Mouse (Mus musculus) adrenal gland, adult 8-10 months (tissue): ENCODE results near the gene Ggt1. TPM values are rescaled to one million over a fixed set of nuclear protein-coding genes. Genes with fewer than 3 reads are reported as not detected.

Experiments
- DNase-seq: peaks from one replicate; pipeline ENCODE4 v3.0.0; 2022
- total RNA-seq, 4 experiments: library from RNA; stranded (reverse); gene quantifications; 2 replicates each; pipeline ENCODE4 v1.2.4; 2022

Gene Ggt1
- total RNA-seq, 4 experiments from 2014 or later = 0.40 to 0.42 TPM; not detected in 2

GRCm38 (mm10) chr10:75573965-75574364 is 12.6 kb downstream of the Ggt1 start:
- DNase-seq = no peak

GRCm38 (mm10) chr10:75579129-75579528 is 17.7 kb downstream of the Ggt1 start:
- no peak for DNase-seq

GRCm38 (mm10) chr10:75585876-75586552 is 24.6 kb downstream of the Ggt1 start:
- DNase-seq = peak; percentile 74

DNA sequence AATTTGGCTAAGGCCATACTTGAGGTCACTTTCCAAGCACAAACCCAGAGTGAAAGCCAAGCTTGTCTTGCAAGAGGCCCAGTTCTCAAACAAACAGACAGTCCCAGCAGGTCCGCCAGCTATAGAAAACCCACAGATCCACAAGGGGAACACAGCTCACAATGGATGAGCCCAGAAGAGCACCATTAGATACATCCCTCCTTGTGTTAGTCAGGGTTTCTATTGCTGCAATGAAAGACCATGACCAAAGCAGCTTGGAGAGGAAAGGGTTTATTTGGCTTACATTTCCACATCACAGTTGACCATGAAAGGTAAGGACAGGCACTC is 25.1 kb downstream of the Ggt1 start:
- DNase-seq = no peak

- DNase-seq = no peak
Measured at GRCm38 (mm10) chr10:75587781-75588180, 26.4 kb downstream of the Ggt1 start.

DNA sequence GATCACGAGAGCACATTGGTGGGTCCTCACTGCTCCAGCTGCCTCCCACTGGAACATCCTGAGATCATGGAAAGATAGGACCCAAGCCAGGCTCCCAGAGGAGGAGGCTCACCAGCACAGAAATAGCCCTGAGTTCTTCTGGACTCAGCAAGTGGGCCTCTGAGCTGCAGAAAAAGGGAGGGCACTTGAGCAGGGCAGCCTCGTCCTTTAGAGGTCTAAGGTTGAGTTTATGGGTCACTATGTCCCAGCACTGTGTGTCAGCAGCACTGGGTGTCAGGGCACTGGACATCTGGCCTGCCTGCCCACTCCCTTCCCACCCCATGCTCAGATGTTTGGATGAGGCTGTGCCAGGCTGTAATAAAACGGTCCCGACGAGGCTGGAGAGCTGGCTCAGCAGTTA is 26.9 kb downstream of the Ggt1 start:
- no peak for DNase-seq

DNA sequence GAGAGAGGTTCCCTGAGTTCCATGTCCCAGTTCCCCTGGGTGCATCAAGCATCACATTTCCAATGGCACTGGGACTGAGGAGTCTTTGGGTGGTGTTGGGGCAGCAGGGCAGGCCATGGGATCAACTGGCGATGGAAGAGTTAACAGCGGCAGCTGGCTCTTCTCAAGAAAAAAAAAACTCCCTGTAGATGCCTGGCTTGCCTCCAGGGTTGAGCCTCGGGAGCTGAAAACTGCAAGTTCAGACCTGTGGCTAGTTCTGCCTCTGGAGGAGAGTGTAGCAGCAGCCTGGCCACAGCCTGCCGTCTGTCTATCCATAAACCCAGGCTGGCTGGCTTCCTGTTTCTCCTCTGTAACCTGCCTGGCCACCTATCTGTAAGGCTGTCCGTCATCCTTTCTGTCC is 27.7 kb downstream of the Ggt1 start, which contains the start of gene Ggt5:
TSS of gene Ggt5 (plus strand) at position 212 of the 400 bp plus-strand sequence.
- DNase-seq = no peak

GRCm38 (mm10) chr10:75589651-75590050 is 28.2 kb downstream of the Ggt1 start:
- no peak for DNase-seq

GRCm38 (mm10) chr10:75591211-75591894 is 29.9 kb downstream of the Ggt1 start:
- DNase-seq = no peak

DNA sequence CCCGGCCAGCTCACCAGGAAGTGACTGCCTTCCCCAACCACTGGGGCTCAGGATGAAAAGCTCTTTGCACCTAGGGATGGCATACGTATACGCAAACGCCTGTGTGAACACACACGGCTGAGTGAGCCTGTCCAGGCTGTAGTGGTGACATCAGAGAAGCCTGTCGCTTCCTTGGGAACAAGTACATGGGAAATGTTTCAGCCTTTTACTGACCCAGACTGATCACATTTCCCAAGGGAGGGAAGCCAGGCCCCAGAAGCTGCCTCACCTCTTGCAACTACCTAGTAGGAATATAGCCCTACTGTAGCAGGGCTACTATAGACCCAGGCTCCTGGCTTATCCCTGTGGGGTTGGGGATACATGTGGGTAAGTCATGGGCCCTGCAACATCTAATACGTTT is 31.2 kb downstream of the Ggt1 start:
- no peak for DNase-seq

DNA sequence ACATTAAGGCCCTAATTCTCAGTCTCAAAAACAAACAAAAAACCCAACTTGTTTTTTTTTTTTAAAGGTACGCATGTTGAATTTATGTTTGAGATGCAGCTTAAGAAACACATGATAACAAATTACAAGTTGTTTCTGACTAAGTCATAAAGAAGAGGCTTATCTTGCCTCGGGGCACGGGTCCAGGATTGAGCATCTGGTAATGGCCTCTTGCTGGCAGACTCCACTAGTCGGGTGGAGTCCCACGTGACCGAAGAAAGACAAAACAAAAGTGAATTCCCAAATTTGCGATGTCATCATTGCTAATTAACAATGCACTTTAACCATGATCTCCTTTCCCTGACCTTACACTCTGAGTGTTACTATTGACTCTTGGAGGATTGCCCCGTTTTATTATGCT is 34.6 kb downstream of the Ggt1 start:
- no peak for DNase-seq

DNA sequence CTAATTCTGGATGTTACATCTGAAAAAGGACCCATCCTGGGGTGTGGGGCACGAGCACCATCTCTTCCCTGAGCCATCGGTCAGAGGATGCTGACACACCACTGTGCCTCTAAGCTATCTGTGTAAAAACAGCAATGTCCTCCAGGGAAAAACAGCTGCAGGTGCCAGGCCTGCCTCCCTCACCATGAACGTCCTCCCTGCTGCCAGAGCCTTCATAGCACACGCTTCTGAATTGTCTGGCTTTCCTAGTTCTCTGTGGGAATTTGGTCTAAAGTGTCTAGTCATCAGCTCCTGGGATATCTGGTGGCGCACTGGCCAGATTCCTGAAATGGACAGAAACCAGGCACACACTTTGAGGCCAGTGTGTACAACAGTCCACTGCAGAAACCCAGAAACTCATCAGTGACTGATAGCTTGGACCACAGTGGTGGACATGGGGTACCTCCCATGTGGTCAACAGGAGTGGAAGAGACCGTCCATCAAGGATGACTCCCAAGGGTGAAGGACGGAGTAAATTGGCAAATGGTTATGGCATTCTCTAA is 38.9 kb downstream of the Ggt1 start:
- DNase-seq = no peak

- DNase-seq = no peak
Measured at GRCm38 (mm10) chr10:75605162-75605846, 43.9 kb downstream of the Ggt1 start.

DNA sequence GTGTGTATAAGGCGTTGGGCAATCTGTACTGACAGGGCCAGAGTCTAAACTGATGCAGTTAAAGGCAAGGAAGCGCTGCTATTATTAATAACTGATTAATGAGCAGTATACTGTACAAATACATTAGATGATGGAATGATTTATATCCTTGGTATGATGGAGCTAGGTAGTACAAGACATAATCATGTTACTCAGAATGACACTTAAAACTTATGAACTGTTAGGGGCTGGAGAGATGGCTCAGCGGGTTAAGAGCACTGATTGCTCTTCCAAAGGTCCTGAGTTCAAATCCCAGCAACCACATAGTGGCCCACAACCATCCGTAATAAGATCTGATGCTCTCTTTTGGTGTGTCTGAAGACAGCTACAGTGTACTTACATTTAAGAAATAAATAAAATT is 45.8 kb downstream of the Ggt1 start:
- DNase-seq = no peak

DNA sequence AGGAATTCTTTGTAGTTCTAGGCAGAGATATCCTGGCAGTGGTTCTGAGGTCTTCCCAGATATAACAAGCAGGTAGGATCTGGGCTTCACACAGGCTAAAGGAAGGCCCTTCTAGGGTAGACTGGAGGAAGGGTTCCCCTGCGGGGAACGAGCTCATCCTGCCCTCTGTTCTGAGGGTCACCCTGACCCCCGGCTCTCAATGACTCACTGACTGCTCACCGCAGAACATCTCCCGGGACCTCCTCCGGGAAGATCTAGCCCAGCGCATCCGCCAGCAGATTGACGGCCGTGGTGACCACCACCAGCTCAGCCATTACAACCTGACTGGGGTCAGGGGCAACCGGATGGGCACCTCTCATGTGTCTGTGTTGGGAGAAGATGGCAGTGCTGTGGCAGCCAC is 47.6 kb downstream of the Ggt1 start:
- no peak for DNase-seq

DNA sequence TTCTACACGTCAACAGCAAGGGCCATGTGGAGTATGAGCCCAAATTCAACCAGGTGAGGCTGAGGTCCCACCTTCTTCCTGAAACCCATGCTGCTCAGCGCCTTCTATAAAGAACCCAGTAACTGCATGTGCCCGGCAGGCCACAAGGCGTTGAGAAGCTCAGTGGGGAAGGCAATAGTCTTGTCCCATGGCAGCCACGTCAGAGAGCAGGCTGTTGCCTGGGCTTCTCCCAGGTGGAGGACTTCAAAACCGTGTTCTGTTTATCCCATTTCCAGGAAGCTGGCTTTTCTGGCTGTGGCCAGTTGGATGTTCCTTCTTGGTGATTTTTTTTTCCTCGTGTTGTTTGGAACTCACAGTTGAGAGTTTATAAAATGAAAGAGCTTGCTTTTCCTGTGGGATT is 49.1 kb downstream of the Ggt1 start:
- no peak for DNase-seq

DNA sequence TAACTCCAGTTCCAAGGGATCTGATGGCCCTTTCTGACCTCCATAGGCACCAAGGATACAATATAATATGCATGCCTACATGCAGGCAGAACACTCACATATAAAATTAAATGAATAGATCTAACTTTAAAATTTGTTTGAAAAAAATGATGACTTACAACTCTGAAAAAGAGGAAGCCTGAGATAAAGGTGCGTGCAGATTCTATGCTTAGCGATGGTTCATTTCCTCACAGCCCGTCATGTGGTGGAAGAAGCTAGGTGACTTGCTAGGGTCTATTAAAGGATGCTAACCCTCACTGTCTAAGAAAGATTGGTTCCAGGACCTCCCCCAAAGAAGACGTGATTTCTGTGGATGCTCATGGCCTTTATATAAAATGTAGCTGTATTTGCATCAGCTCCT is 54.6 kb downstream of the Ggt1 start:
- DNase-seq = no peak

- no peak for DNase-seq
Measured at GRCm38 (mm10) chr10:75620818-75621217, 59.4 kb downstream of the Ggt1 start.

GRCm38 (mm10) chr10:75625920-75626319 is 64.5 kb downstream of the Ggt1 start:
- no peak for DNase-seq

- DNase-seq = no peak
Measured at GRCm38 (mm10) chr10:75626991-75627390, 65.6 kb downstream of the Ggt1 start.

GRCm38 (mm10) chr10:75627490-75627889 is 66.1 kb downstream of the Ggt1 start:
- DNase-seq = peak; percentile 79

DNA sequence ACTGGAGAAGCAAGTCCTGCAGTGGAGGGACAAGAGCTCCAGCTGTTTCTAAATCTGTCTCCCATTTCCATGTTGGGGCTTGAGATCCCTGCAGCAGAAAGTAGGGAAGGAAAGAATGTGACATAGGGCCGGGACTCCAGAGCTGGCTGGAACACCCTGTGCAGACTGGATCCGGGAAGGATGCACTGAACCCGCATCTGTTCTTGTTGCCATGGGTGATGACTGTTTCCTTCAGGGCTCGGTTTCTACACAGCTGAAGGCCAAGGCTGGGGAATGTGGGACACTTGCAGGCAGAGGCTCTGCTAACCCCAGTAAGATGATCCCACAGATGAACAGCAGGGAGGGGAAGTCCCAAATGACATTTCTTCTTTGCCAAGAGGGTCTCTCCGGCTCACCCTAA is 71.2 kb downstream of the Ggt1 start:
- DNase-seq = no peak

DNA sequence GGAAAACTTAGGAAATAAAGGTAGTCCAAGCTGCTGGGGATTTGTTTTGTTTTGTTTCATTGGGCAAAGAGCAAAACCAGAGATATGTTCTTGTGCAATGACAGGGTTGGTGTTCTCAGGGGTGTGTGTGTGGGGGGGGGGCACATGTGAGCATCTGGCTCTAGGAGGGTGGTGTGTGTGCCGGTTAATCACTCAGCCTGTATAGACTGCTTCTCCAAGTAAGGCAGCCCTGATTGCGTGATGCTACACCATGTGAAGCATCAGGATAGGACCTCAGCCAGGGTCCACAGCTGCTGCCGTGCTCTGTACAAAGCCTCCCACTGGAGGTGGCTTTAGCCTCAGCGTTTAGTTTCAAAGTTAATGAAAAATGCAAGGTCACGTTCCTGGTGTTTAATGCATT is 71.6 kb downstream of the Ggt1 start:
- no peak for DNase-seq
